In genomic region chr5:144261309-144261708, GRCm38 (mm10) we compare ENCODE assay signal across 20 mouse cellular contexts. TPM values are rescaled to one million over a fixed set of nuclear protein-coding genes. Genes with fewer than 3 reads are reported as not detected.
DNase-seq lines count a peak whose midpoint lies in the region; ATAC-seq and TF ChIP-seq lines count a peak whose summit lies in the region.
"Had no signal": no experiment of that assay in that cellular context is flagged by ENCODE, and none has a peak within 500 bp of the region (broad histone marks: within the 10 kb centered on the region; RNA-seq: fewer than 3 reads in every experiment).

No protein-coding gene starts in this region.

- ATAC-seq in heart, embryonic 12.5 days (ENCODE audit: insufficient number of reproducible peaks, low FRiP score), result no peak
- ATAC-seq in liver, postnatal 0 days, result no peak
- 0 out of 2 replicates have a peak, but pooled peaks have one; percentile 11 for ATAC-seq in stomach, postnatal 0 days (ENCODE audit: low FRiP score, low TSS enrichment)
- ATAC-seq: activated CD4-positive, CD25-positive, alpha-beta regulatory T cell, adult 4 months; forebrain, embryonic 15.5 days; Patski had no signal

- no peak for TF ChIP-seq CTCF in liver, postnatal 0 days (IDR thresholded peaks at IDR 0.05; ENCODE audit: low read depth)
- no peak for TF ChIP-seq CTCF in stomach, postnatal 0 days (IDR thresholded peaks at IDR 0.05; ENCODE audit: low read depth)

- TF ChIP-seq EP300 in liver, postnatal 0 days (IDR thresholded peaks at IDR 0.05; ENCODE audit: low read depth), result no peak
- TF ChIP-seq EP300 in stomach, postnatal 0 days (optimal IDR thresholded peaks at IDR 0.05), result no peak

- no peak for DNase-seq in heart, postnatal 10 days
- DNase-seq in kidney, adult 18-20 months, result peak; percentile 42
- no peak for DNase-seq in kidney, adult 9 months
- peak; percentile 23 for DNase-seq in liver, postnatal 0 days
- no peak for DNase-seq in liver
- DNase-seq in stomach, postnatal 0 days (ENCODE audit: low spot score), result peak; percentile 48
- DNase-seq: cerebellum, adult 11-12 months; cerebellum, adult 9-10 months; cerebellum, postnatal 25 days; gastrocnemius, postnatal 10 days; heart, adult 2 months; heart, postnatal 36 days had no signal

- WGBS in heart, embryonic 12.5 days, result 82% methylated on average over 9 of the region's 9 CpGs
- 77% methylated on average over 9 of the region's 9 CpGs for WGBS in liver, postnatal 0 days (ENCODE audit: insufficient replicate concordance)
- 66% methylated on average over 9 of the region's 9 CpGs for WGBS in stomach, postnatal 0 days

- peak overlapping the region; percentile 20; the same call in 1 of the 2 replicates for H3K9ac ChIP-seq in heart, embryonic 12.5 days
- H3K9ac ChIP-seq in liver, postnatal 0 days (replicated peaks), result no peak overlapping the region
- H3K9ac ChIP-seq in stomach, postnatal 0 days (ENCODE audit: low read length), result no peak overlapping the region
- H3K9ac ChIP-seq: embryonic facial prominence, embryonic 12.5 days; forebrain, embryonic 15.5 days; hindbrain, embryonic 14.5 days had no signal

- H3K4me2 ChIP-seq in heart, embryonic 12.5 days, result no peak overlapping the region
- no peak overlapping the region for H3K4me2 ChIP-seq in liver, postnatal 0 days (ENCODE audit: low read depth, low read length)
- H3K4me2 ChIP-seq in stomach, postnatal 0 days (replicated peaks; ENCODE audit: low read depth), result no peak overlapping the region
- H3K4me2 ChIP-seq: embryonic facial prominence, embryonic 12.5 days; forebrain, embryonic 15.5 days; heart, embryonic 11.5 days; hindbrain, embryonic 14.5 days had no signal

- H3K9me3 ChIP-seq in heart, embryonic 12.5 days (replicated peaks), result no peaks in the 10 kb centered on the region
- no peaks in the 10 kb centered on the region for H3K9me3 ChIP-seq in liver, postnatal 0 days (ENCODE audit: low read length)
- H3K9me3 ChIP-seq in stomach, postnatal 0 days (ENCODE audit: control insufficient read depth, low read length), result no peaks in the 10 kb centered on the region
- H3K9me3 ChIP-seq: embryonic facial prominence, embryonic 12.5 days; forebrain, embryonic 15.5 days had no signal

- no peak overlapping the region for H3K4me3 ChIP-seq in heart, embryonic 12.5 days
- no peak overlapping the region for H3K4me3 ChIP-seq in liver, postnatal 0 days (ENCODE audit: low read depth, low read length)
- no peak overlapping the region for H3K4me3 ChIP-seq in stomach, postnatal 0 days (ENCODE audit: low read depth, low read length)
- H3K4me3 ChIP-seq: embryonic facial prominence, embryonic 12.5 days; forebrain, embryonic 15.5 days; heart, adult 2 months had no signal

- intact Hi-C loops in heart, postnatal 10 days (cut with DNase I), result no loop called here

- peaks cover 54% of the 10 kb centered on the region for H3K36me3 ChIP-seq in heart, embryonic 12.5 days
- peaks cover 30% of the 10 kb centered on the region for H3K36me3 ChIP-seq in liver, postnatal 0 days (replicated peaks; ENCODE audit: insufficient read depth, low read length)
- H3K36me3 ChIP-seq in stomach, postnatal 0 days (ENCODE audit: control insufficient read depth, insufficient read depth, low read length), result peaks cover 16% of the 10 kb centered on the region

- H3K27ac ChIP-seq in heart, embryonic 12.5 days (ENCODE audit: poor library complexity, severe bottlenecking), result no peak overlapping the region
- H3K27ac ChIP-seq in liver, postnatal 0 days (ENCODE audit: low read depth), result no peak overlapping the region
- H3K27ac ChIP-seq in stomach, postnatal 0 days (replicated peaks), result no peak overlapping the region
- H3K27ac ChIP-seq: embryonic facial prominence, embryonic 12.5 days; forebrain, embryonic 15.5 days; heart, adult 2 months; hindbrain, embryonic 14.5 days had no signal

- peaks cover 74% of the 10 kb centered on the region for H3K4me1 ChIP-seq in heart, embryonic 12.5 days (replicated peaks)
- peaks cover 30% of the 10 kb centered on the region for H3K4me1 ChIP-seq in liver, postnatal 0 days (ENCODE audit: insufficient read depth)
- H3K4me1 ChIP-seq in stomach, postnatal 0 days (replicated peaks; ENCODE audit: control insufficient read depth, insufficient read depth), result peaks cover 13% of the 10 kb centered on the region

- no peaks in the 10 kb centered on the region for H3K27me3 ChIP-seq in heart, embryonic 12.5 days (replicated peaks)
- no peaks in the 10 kb centered on the region for H3K27me3 ChIP-seq in liver, postnatal 0 days (ENCODE audit: insufficient read depth, low read length)
- no peaks in the 10 kb centered on the region for H3K27me3 ChIP-seq in stomach, postnatal 0 days (ENCODE audit: control insufficient read depth, insufficient read depth, low read length)
- H3K27me3 ChIP-seq: CH12.LX; embryonic facial prominence, embryonic 12.5 days; forebrain, embryonic 15.5 days; Patski had no signal

RNA-seq across cellular contexts. Expression of gene Bri3, which starts 17.1 kb away (rescaled TPM):
- 127 and 133 TPM in 2 replicates for polyA plus RNA-seq in heart, embryonic 12.5 days (2016; fragmentation: Nextera tagmentation; extraction: Ambion mirVana)
- 100 to 1,000 TPM; 165 to 171 TPM for total RNA-seq in heart, postnatal 10 days (2021)
- 51.1 and 53.0 TPM in 2 replicates for polyA plus RNA-seq in liver, postnatal 0 days (2015; fragmentation: Nextera tagmentation; extraction: Ambion mirVana)
- 197 and 214 TPM in 2 replicates for polyA plus RNA-seq in stomach, postnatal 0 days (2015; fragmentation: Nextera tagmentation; extraction: Ambion mirVana)

RNA-seq across cellular contexts. Expression of gene Tecpr1, which starts 37.9 kb away (rescaled TPM):
- 19.1 and 19.3 TPM in 2 replicates for polyA plus RNA-seq in heart, embryonic 12.5 days (2016; fragmentation: Nextera tagmentation; extraction: Ambion mirVana)
- 10 to 100 TPM; 31.2 to 32.4 TPM for total RNA-seq in heart, postnatal 10 days (2021)
- polyA plus RNA-seq in liver, postnatal 0 days (2015; fragmentation: Nextera tagmentation; extraction: Ambion mirVana), result 2.1 and 2.5 TPM in 2 replicates
- polyA plus RNA-seq in stomach, postnatal 0 days (2015; fragmentation: Nextera tagmentation; extraction: Ambion mirVana), result 15.4 and 16.9 TPM in 2 replicates

Comparison
In these comparisons a context has a peak if more than half of its experiments do, and no peak if none do; other contexts are left out.
1. DNase-seq: peak in kidney, adult 18-20 months (single experiment), liver, postnatal 0 days (single experiment) and stomach, postnatal 0 days (single experiment); none in heart, postnatal 10 days (0 of 2), kidney, adult 9 months (single experiment) and liver (single experiment).